Mouse (Mus musculus) forebrain, embryonic 10.5 days (tissue): ENCODE results near the gene Olfr1375. TPM values are rescaled to one million over a fixed set of nuclear protein-coding genes. Genes with fewer than 3 reads are reported as not detected.

ENCODE experiments used
- DNase-seq: peaks from one replicate; pipeline ENCODE4 v3.0.0-alpha.2; 2017; ENCODE audit warnings: low spot score; ENCODE audit errors: extremely low spot score
- H3K27ac ChIP-seq: fragments of 300-500 bp; sonication (generic); 2 replicates; pipeline ENCODE4 v1.5.1; 2016; ENCODE audit warnings: mild to moderate bottlenecking
- H3K27me3 ChIP-seq: fragments of 300-500 bp; sonication (generic); 2 replicates; pipeline ENCODE4 v1.6.1; 2016; ENCODE audit warnings: mild to moderate bottlenecking; ENCODE audit not compliant: poor library complexity, severe bottlenecking
- H3K36me3 ChIP-seq: fragments of 300-500 bp; sonication (generic); replicated peaks from 2 replicates; pipeline ENCODE4 v1.6.1; 2016; ENCODE audit warnings: mild to moderate bottlenecking, moderate library complexity
- H3K4me1 ChIP-seq: fragments of 300-500 bp; sonication (generic); 2 replicates; pipeline ENCODE4 v1.6.1; 2016
- H3K4me3 ChIP-seq: fragments of 300-500 bp; sonication (generic); 2 replicates; pipeline ENCODE4 v1.5.1; 2016; ENCODE audit warnings: mild to moderate bottlenecking, moderate library complexity
- H3K9me3 ChIP-seq: fragments of 300-500 bp; sonication (generic); 2 replicates; pipeline ENCODE4 v1.6.1; 2016; ENCODE audit warnings: mild to moderate bottlenecking, moderate library complexity
- WGBS: fragments of 180-500 bp; shearing (Covaris S2); methylation state at CpG from one replicate; pipeline ENCODE4 v1.1.7; 2016; 5-methylcytosine and 5-hydroxymethylcytosine counted together
- polyA plus RNA-seq: library from polyadenylated mRNA; unstranded; fragments of >200 nt; fragmentation: Nextera tagmentation; extraction: Ambion mirVana; gene quantifications from 2 replicates; pipeline ENCODE4 v1.2.1, GENCODE M21; 2016

Gene Olfr1375
- polyA plus RNA-seq, 1 experiment from 2014 or later = not detected

DNA sequence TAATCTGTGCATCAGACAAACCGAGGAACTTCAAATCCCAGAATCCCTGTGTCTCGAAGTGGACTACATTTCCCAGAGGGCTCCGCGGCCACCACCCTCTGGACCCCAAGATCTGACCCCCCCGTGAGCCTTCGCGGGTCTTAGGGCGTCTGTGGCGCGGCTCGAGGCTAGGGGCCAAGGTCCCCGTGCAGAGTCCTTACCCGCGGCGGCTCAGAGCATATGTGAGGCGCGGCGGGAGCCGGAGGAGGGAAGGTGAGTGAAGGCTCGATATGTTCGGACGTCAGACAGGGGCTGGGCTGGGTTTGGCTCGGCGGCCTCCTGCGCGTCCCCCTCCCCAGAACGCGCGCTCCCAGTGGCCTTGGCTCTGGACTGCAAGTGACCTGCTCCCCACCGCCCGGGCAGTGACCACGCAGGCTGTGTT is 11.3 kb downstream of the Olfr1375 start, which contains the start of gene Zfp354a:
TSS of gene Zfp354a (plus strand) at position 107 of the 421 bp plus-strand sequence.
- Histone ChIP-seq H3K9me3 (no peaks in the 10 kb centered on the region), H3K27ac (peak within 1 kb of the TSS; percentile 95), H3K4me1 (peaks cover 9% of the 10 kb centered on the region), H3K27me3 (no peaks in the 10 kb centered on the region), H3K36me3 (peaks cover 32% of the 10 kb centered on the region), H3K4me3 (peak within 1 kb of the TSS; percentile 87)
- WGBS = under 1% methylated on average over 32 of the region's 32 CpGs
- DNase-seq = peak; percentile 84

DNA sequence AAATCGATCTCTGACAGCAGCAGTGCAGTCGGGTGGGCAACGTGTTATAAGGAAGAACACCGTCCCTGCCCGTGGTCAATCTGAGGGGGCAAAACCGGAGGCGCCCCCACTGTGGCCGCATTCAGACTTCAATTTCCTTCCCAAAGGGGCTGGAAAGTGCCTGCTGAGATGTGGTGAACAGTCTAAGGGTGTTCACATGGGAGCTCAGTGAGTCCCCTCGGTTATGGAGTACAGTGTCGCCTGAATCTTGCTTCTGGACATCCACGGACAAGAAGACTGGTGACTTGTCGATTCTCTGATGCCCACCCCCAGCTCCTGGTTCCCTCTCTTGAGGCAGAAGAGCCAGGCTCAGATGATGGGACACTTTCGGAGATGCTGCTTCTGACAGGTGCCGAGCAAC is 11.7 kb downstream of the Olfr1375 start:
- Histone ChIP-seq H3K9me3 (no peaks in the 10 kb centered on the region), H3K4me1 (peaks cover 9% of the 10 kb centered on the region), H3K36me3 (peaks cover 37% of the 10 kb centered on the region), H3K4me3 (peak overlapping the region; percentile 87), H3K27ac (peak overlapping the region; percentile 95), H3K27me3 (no peaks in the 10 kb centered on the region)
- DNase-seq = no peak
- WGBS = 17% methylated on average over 14 of the region's 14 CpGs

DNA sequence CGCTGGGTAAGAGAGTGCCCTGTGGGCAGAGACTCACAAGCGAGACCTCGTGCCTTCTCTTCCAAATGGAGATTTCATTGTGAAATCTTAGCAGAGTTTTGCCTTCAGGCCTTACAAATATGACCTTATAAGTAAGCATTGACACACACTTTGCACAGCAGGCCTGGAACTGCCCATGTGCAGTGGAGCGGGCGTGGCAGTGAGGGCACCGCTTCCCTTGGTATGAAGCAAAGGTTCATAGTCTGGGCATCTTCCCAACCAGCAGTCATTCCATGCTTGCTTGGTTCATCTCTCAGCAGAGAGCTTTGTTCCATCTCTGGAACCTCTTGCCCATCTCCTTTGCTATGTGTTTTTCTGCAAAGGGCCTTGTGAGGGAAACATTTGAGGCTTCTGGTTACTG is 13.1 kb downstream of the Olfr1375 start:
- Histone ChIP-seq H3K4me1 (peaks cover 9% of the 10 kb centered on the region), H3K27me3 (no peaks in the 10 kb centered on the region), H3K9me3 (no peaks in the 10 kb centered on the region), H3K36me3 (peaks cover 50% of the 10 kb centered on the region), H3K4me3 (no peak overlapping the region), H3K27ac (no peak overlapping the region)
- 95% methylated on average over 6 of the region's 6 CpGs for WGBS
- no peak for DNase-seq

DNA sequence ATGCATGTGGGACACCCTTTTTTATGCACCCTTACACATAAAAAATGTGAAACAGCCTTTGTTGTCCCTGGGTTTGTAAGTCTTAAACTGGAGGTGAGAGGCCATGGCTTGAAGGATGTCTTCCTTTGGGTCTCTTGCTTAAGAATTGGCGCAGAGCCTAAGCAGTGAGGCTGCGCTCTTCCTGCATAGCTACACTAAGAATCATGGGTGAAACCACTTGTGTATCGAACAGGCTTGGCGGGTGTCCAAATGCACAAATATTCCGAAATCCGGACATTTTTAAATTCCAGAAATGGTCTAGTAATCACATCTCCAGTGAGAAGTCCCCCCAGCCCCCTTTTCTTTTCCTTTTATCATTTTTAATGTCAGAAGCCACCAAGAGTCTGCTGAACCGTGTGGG is 15.4 kb downstream of the Olfr1375 start:
- WGBS = 93% methylated on average over 7 of the region's 7 CpGs
- Histone ChIP-seq H3K36me3 (peaks cover 73% of the 10 kb centered on the region), H3K27ac (no peak overlapping the region), H3K4me3 (no peak overlapping the region), H3K9me3 (no peaks in the 10 kb centered on the region), H3K27me3 (no peaks in the 10 kb centered on the region), H3K4me1 (peaks cover 9% of the 10 kb centered on the region)
- DNase-seq = no peak

DNA sequence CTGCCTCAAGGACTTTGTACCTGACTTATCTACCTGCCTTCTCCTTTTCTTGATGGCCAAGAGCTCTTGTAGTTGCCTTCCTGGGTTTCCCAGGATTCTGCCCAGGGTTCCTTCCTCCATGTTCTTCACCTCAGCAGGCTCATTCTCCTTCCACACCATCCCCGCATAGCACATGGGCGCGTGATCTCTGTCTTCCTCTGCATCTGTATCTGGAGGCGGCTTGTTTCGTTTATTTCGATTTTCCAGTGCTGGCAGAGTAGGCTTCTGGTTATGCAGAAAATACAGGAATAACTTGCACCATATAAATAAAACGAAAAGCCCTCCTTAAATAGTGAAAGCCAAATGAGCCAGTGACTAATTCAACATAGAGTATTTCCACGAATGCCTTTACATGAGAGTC is 15.9 kb downstream of the Olfr1375 start:
- H3K36me3 ChIP-seq = peaks cover 79% of the 10 kb centered on the region
- 93% methylated on average over 8 of the region's 8 CpGs for WGBS
- no peaks in the 10 kb centered on the region for H3K27me3 ChIP-seq
- no peak overlapping the region for H3K4me3 ChIP-seq
- DNase-seq = no peak
- H3K27ac ChIP-seq = no peak overlapping the region
- H3K9me3 ChIP-seq = no peaks in the 10 kb centered on the region; the same call in 1 of the 2 replicates
- H3K4me1 ChIP-seq = peaks cover 9% of the 10 kb centered on the region

DNA sequence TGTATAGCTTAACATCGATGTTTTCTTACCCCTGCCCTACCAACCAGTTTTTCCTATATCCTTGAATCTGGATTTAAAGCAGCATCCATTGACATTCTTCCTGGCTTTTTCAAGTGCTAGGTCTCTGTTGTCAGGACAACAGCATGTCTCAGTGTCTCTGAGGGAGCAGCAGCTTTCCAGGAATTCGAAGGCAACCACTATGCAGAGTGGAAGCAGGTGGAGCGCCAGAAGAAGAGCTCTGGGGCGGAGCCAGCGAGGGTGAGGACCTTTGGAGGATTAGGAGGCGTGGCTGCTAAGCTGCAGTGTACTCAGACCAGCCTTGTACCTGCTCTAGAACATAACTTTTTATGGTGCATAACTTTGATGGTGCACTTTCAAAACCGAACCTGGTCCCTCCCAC is 36.6 kb downstream of the Olfr1375 start:
- Histone ChIP-seq H3K4me1 (no peaks in the 10 kb centered on the region), H3K9me3 (no peaks in the 10 kb centered on the region), H3K36me3 (no peaks in the 10 kb centered on the region), H3K27ac (no peak overlapping the region), H3K27me3 (no peaks in the 10 kb centered on the region), H3K4me3 (no peak overlapping the region)
- DNase-seq = no peak
- 49% methylated on average over 7 of the region's 7 CpGs for WGBS

DNA sequence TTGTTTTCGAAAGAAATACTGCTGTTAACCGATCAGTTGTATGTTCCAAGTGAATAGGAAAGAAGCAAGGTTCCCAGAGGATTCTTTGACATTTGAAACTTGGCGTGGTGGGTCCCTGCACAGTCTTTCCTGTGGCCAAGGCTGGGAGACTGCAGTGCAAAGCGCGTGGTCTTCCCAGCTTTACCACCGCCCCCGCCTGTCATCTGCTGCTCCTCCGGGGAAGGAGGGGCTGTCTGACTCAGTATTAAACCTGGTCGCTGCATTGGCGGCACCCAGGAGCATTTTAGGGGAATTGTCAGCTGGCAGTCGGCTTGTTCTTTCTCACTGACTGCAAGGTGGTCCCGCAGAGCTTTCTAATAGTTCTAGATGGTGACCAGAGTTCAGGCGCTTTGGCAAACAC is 37.4 kb downstream of the Olfr1375 start:
- H3K9me3 ChIP-seq = no peaks in the 10 kb centered on the region
- 81% methylated on average over 13 of the region's 13 CpGs for WGBS
- no peak overlapping the region for H3K4me3 ChIP-seq
- no peaks in the 10 kb centered on the region for H3K4me1 ChIP-seq
- H3K27me3 ChIP-seq = no peaks in the 10 kb centered on the region
- no peak overlapping the region for H3K27ac ChIP-seq
- no peak for DNase-seq
- no peaks in the 10 kb centered on the region for H3K36me3 ChIP-seq

Other genes starting within 250 kb of the Olfr1375 start
- gene Zfp354c, start 220.4 kb upstream of the Olfr1375 start, polyA plus RNA-seq = 31.1 and 31.5 TPM in 2 replicates
- 0.84 and 0.86 TPM in 2 replicates for gene Zfp879, start 206.6 kb upstream of the Olfr1375 start, polyA plus RNA-seq
- gene Grm6, start 197.4 kb upstream of the Olfr1375 start, polyA plus RNA-seq = not detected in 2 replicates
- gene Zfp454, start 160.5 kb upstream of the Olfr1375 start, polyA plus RNA-seq = 13.3 and 14.0 TPM in 2 replicates
- 25.8 and 26.4 TPM in 2 replicates for gene Zfp2, start 131.9 kb upstream of the Olfr1375 start, polyA plus RNA-seq
- 0.77 and 1.3 TPM in 2 replicates for gene Zfp354b, start 116.5 kb upstream of the Olfr1375 start, polyA plus RNA-seq
- not detected in 2 replicates for gene 4933414I15Rik, start 104.3 kb upstream of the Olfr1375 start, polyA plus RNA-seq
- not detected in 2 replicates for gene Prop1, start 94.3 kb upstream of the Olfr1375 start, polyA plus RNA-seq
- not detected in 2 replicates for gene Olfr1378, start 81.6 kb upstream of the Olfr1375 start, polyA plus RNA-seq
- gene Olfr1377, start 66.1 kb upstream of the Olfr1375 start, polyA plus RNA-seq = not detected in 2 replicates
- gene Olfr51, start 44.5 kb upstream of the Olfr1375 start, polyA plus RNA-seq = not detected in 2 replicates
- 0.10 TPM in 1 of 2 replicates, not detected in the other for gene Olfr54, start 33.9 kb upstream of the Olfr1375 start, polyA plus RNA-seq
- 7.6 and 8.6 TPM in 2 replicates for gene Zfp354a, start 11.1 kb downstream of the Olfr1375 start, polyA plus RNA-seq
- not detected in 2 replicates for gene Gm12569, start 172.4 kb downstream of the Olfr1375 start, polyA plus RNA-seq
- gene Clk4, start 213.6 kb downstream of the Olfr1375 start, polyA plus RNA-seq = 106 and 109 TPM in 2 replicates
- 0.49 and 1.3 TPM in 2 replicates for gene BC049762, start 214.9 kb downstream of the Olfr1375 start, polyA plus RNA-seq
- 6.1 TPM in 2 replicates for gene Col23a1, start 241.8 kb downstream of the Olfr1375 start, polyA plus RNA-seq